Mouse (Mus musculus) thymus, adult 2 months (tissue): ENCODE measurements around the gene Dimt1. TPM values are rescaled to one million over a fixed set of nuclear protein-coding genes. Genes with fewer than 3 reads are reported as not detected.
"Not testable (repeated sequence)": the region's sequence is repeated elsewhere in the genome, so short reads cannot be mapped to it uniquely, and the experiment has no call there.

Source experiments
- DNase-seq: peaks from one replicate; pipeline ENCODE4 v3.0.0; 2021
- H3K27ac ChIP-seq: fragments of 200-500 bp; 2 replicates; pipeline ENCODE4 v1.5.1; 2012; ENCODE audit warnings: low read length, control low read depth; ENCODE audit not compliant: control insufficient read depth, insufficient read depth
- H3K27me3 ChIP-seq: fragments of 200-500 bp; 2 replicates; pipeline ENCODE4 v1.6.1; 2012; ENCODE audit warnings: mild to moderate bottlenecking, low read length, moderate library complexity, mixed read lengths; ENCODE audit not compliant: control insufficient read depth, insufficient read depth
- H3K36me3 ChIP-seq: fragments of 200-500 bp; 2 replicates; pipeline ENCODE4 v1.6.1; 2012; ENCODE audit warnings: mild to moderate bottlenecking, low read length, moderate library complexity; ENCODE audit not compliant: control insufficient read depth, insufficient read depth
- H3K4me1 ChIP-seq: fragments of 200-500 bp; replicated peaks from 2 replicates; pipeline ENCODE4 v1.6.1; 2012; ENCODE audit warnings: low read length; ENCODE audit not compliant: control insufficient read depth, insufficient read depth
- H3K4me3 ChIP-seq: fragments of 200-500 bp; 2 replicates; pipeline ENCODE4 v1.5.1; 2012; ENCODE audit warnings: mild to moderate bottlenecking, low read length, control low read depth, moderate library complexity; ENCODE audit not compliant: control insufficient read depth, insufficient read depth
- CTCF ChIP-seq: fragments of 200-500 bp; IDR thresholded peaks from 2 replicates; pipeline ENCODE4 v1.5.1; 2012; ENCODE audit warnings: mild to moderate bottlenecking, control low read depth, low read length, moderate library complexity, borderline replicate concordance; ENCODE audit not compliant: control insufficient read depth, poor library complexity, insufficient read depth; ENCODE audit errors: extremely low read depth
- POLR2A ChIP-seq: fragments of 200-500 bp; IDR thresholded peaks from 2 replicates; pipeline ENCODE4 v1.6.1; 2012; ENCODE audit warnings: mild to moderate bottlenecking, low read length, control low read depth, moderate library complexity; ENCODE audit not compliant: control insufficient read depth, poor library complexity, insufficient read depth; ENCODE audit errors: extremely low read depth
- WGBS: fragments of 180-500 bp; shearing (Covaris S2); methylation state at CpG from one replicate; pipeline ENCODE4 v1.1.7; 2018; 5-methylcytosine and 5-hydroxymethylcytosine counted together
- polyA plus RNA-seq: library from polyadenylated mRNA; depleted of rRNA; stranded (reverse); fragments of >200 nt; gene quantifications from 2 replicates; pipeline ENCODE4 v1.2.3, GENCODE M21; 2012

Dimt1 gene
- polyA plus RNA-seq, 1 experiment, result 8.6 TPM

DNA sequence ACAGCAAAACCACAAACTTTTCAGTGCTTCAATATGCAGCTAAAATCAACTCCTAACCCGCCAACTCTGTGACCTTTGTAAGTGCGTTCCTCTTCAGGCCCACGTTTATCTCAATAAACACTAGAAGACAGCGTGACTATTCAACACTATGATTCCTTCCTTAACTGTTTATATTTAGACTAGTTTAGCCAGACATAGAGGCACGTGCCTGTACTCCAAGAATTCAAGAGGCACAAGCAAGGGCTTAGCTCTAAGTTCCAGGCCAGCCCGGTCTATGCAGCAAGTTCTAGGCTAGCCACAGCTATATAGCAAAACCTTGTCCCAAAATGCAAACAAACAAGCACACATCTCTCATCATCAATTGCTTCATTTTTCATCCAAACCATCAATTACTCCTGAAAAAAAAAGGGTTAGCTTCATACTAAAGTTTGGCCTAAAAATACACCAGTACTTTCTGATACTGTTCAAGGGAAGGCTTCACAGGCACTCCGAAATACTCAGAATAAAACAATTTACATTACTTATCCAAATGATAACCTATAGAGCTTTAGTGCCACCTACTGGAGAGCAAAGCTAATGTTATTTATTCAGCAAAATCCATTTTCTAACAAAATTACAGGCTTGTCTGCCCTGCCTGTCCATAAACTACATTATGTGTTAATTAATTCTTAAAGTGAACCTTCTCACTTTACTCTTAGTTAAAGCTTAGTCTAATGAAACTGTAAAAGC lies 28.4 kb upstream of the Dimt1 start:
- Histone ChIP-seq H3K27ac (no peak overlapping the region), H3K27me3 (no peaks in the 10 kb centered on the region), H3K4me3 (no peak overlapping the region), H3K36me3 (no peaks in the 10 kb centered on the region), H3K4me1 (no peaks in the 10 kb centered on the region)
- DNase-seq, result no peak
- WGBS, result 95% methylated on average over 7 of the region's 7 CpGs
- TF ChIP-seq POLR2A, result no peak
- TF ChIP-seq CTCF, result no peak

DNA sequence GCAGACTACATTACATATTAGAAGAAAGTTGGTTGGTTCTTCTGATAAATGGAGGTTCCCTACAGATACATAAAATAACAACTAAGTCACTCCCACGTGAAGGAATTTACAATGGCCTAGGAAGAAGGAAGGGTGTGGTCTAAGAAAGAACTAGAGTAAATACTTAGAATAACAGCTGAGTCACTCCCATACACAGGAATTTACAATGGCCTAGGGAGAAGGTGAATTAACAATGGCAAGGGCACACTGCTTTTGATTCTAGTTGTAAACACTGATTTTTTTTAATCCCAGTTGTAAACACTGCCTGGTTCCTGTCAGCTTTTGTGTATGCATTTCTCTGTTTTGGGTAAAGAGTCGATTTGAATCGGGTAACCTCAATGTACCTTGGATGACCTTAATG lies 21.0 kb upstream of the Dimt1 start:
- WGBS, result 97% methylated on average over 3 of the region's 3 CpGs
- H3K4me3 ChIP-seq, DNase-seq, H3K27me3 ChIP-seq, H3K4me1 ChIP-seq, H3K36me3 ChIP-seq, H3K27ac ChIP-seq: not testable (repeated sequence)

DNA sequence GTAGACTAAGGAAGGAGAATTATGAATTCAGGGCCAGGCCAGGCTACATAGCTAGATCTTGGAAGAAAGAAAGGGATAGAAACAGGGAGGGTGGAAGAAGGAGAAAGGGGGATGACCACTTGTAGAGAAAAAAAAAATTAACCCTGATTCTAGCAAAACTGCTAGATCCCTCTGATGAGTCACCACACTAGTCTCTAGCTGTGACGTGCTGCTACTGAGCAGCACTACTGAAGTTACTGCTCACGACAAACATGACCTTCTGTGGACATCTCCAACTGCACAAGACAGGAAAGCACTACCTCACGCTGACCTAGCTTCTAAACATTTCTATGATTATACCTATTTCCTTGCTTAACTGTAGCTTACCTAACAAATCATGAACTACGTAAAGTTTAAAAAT lies 18.6 kb upstream of the Dimt1 start:
- TF ChIP-seq POLR2A, result no peak
- TF ChIP-seq CTCF, result no peak

DNA sequence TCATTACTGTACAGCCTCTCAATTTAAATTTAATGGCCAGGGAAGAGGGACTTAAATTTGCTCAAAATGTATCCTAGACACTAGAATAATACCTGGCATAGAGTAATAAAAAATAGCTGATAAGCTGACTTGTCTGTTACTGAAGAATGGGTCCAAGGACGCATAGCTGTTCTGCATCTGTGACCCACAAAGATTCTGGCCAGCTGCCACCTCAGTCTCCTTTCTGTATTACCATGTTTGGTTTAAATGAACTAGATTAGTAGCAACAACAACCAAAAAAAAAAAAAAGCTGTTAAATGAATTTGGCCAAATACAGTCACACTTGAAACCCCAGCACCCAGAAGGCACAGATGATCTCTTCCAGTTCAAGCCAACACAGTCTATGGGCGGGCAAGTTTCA lies 17.7 kb upstream of the Dimt1 start:
- H3K4me3 ChIP-seq, result no peak overlapping the region
- WGBS, result 90% methylated on average over 2 of the region's 2 CpGs
- no peaks in the 10 kb centered on the region for H3K36me3 ChIP-seq
- no peaks in the 10 kb centered on the region for H3K27me3 ChIP-seq
- TF ChIP-seq CTCF, result no peak
- no peak for TF ChIP-seq POLR2A
- H3K4me1 ChIP-seq, result no peaks in the 10 kb centered on the region
- H3K27ac ChIP-seq, result no peak overlapping the region
- no peak for DNase-seq

More for the DNA sequence above, 18.6 kb upstream of the Dimt1 start:
- no peak overlapping the region for H3K4me3 ChIP-seq
- H3K4me1 ChIP-seq, result no peaks in the 10 kb centered on the region
- no peak overlapping the region for H3K27ac ChIP-seq
- no peaks in the 10 kb centered on the region for H3K27me3 ChIP-seq
- no peak for DNase-seq
- WGBS, result 96% methylated on average over 4 of the region's 4 CpGs
- peaks cover 5% of the 10 kb centered on the region; the same call in 1 of the 2 replicates for H3K36me3 ChIP-seq

DNA sequence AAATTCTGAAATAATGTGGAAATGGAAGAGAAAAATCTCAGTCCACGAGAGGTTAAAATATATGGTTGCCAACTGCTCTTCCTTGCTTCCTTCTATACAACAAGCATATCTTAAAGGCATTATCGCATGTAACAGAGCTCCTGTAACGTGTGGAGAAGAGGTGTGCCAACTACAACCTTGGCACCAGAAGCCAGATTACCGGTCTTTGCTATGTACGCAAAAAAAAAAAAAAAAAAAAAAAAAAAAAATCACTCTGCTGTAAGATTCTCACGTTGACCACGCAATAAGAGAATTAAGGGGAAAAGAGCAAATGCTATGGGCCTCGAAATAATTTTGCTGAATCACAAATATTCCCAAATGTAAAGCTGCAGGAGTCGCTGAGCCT lies 11.1 kb upstream of the Dimt1 start:
- DNase-seq, result no peak
- H3K27ac ChIP-seq, result no peak overlapping the region
- peak overlapping the region; percentile 93 for H3K4me3 ChIP-seq
- TF ChIP-seq POLR2A, result no peak
- no peak for TF ChIP-seq CTCF
- H3K4me1 ChIP-seq, result peaks cover 4% of the 10 kb centered on the region; the same call in 1 of the 2 replicates
- H3K27me3 ChIP-seq, result no peaks in the 10 kb centered on the region
- WGBS, result 10% methylated on average over 9 of the region's 9 CpGs
- no peaks in the 10 kb centered on the region for H3K36me3 ChIP-seq

DNA sequence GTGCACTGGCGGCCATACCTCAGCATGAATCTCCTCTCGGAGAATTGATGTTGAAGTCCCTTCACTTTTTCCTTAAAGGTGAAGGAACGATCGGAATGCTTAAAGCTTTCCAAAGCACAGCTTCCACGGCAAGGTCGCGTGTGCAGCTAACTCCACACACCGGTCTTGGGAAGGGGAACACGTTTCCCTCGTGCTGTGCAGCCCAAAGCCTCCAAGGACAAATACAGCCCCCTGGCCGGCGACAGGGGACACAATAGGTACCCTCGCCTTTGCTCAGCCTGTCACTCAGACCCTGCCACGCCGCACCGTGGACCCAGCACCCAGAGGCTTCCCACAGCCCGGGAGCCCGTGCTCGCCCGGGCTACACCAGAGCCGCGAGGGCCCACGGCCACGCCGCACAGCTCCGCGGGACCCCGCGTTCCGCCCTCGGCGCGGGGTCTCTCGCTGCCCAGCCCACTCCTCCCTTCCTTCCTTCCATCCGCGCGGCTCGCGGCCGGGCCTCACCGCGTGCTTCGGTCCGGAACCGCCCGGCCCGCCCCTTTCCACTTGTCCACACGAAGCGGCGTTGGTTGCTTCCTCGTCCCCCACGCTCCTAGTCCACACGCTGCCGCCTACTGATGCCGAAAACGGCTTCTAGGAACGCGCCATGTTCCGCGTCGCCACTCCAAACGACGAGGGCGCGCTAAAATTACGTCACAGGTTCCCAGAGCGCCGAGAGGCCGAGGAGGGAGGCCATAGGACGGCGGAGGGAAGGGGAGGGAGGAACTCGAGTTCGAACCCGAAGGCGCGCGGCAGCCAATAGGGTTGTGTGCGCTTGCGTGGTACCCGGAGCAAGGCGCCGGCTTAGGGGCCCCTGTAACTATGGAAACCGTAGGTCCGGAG lies 10.4 kb upstream of the Dimt1 start, which contains the start of gene Ipo11:
Gene Ipo11, minus strand, starts transcription at position 703 of the 882 bp plus-strand sequence.
- TF ChIP-seq POLR2A, result no peak
- TF ChIP-seq CTCF, result peak; percentile 23; the same call in 1 of the 2 replicates
- no peak within 1 kb of the TSS for H3K27ac ChIP-seq

More for the DNA sequence above, 10.4 kb upstream of the Dimt1 start, which contains the start of gene Ipo11:
- H3K4me1 ChIP-seq, result peaks cover 4% of the 10 kb centered on the region; the same call in 1 of the 2 replicates
- peak; percentile 87 for DNase-seq
- H3K4me3 ChIP-seq, result peak within 1 kb of the TSS; percentile 93
- no peaks in the 10 kb centered on the region for H3K27me3 ChIP-seq
- WGBS, result under 1% methylated on average over 84 of the region's 84 CpGs
- no peaks in the 10 kb centered on the region for H3K36me3 ChIP-seq
